Mouse (Mus musculus) lung, postnatal 10 days (tissue): ENCODE measurements around the gene Wdr83.

ENCODE experiments used
- DNase-seq: peaks from one replicate; pipeline ENCODE4 v3.0.0; 2021

Wdr83 gene

GRCm38 (mm10) chr8:85076001-85076400 is 5.1 kb downstream of the Wdr83 start:
- DNase-seq = peak; percentile 71

- DNase-seq = no peak
These were observed 6.5 kb downstream of the Wdr83 start for GRCm38 (mm10) chr8:85074617-85075016.

GRCm38 (mm10) chr8:85074167-85074566 is 6.9 kb downstream of the Wdr83 start:
- DNase-seq = no peak

- DNase-seq = no peak
These were observed 8.0 kb downstream of the Wdr83 start for GRCm38 (mm10) chr8:85073041-85073612.

GRCm38 (mm10) chr8:85072364-85072929 is 8.7 kb downstream of the Wdr83 start:
- DNase-seq = no peak

- DNase-seq = peak; percentile 96
These were observed 9.4 kb downstream of the Wdr83 start, which contains the start of gene Dhps for GRCm38 (mm10) chr8:85071514-85072281. Gene Dhps (plus strand): TSS chr8:85071757.

GRCm38 (mm10) chr8:85071041-85071440 is 10.1 kb downstream of the Wdr83 start:
- DNase-seq = no peak

- DNase-seq = no peak
These were observed 13.1 kb downstream of the Wdr83 start, which contains the start of gene Gm5741 for GRCm38 (mm10) chr8:85067982-85068381. Gene Gm5741 (minus strand): TSS chr8:85067982.

- DNase-seq = no peak
These were observed 14.0 kb downstream of the Wdr83 start for GRCm38 (mm10) chr8:85067155-85067554.

GRCm38 (mm10) chr8:85065213-85065612 is 15.9 kb downstream of the Wdr83 start:
- DNase-seq = no peak

- no peak for DNase-seq
These were observed 18.5 kb downstream of the Wdr83 start for GRCm38 (mm10) chr8:85062603-85063002.

- peak; percentile 94 for DNase-seq
These were observed 21.1 kb downstream of the Wdr83 start, which contains the start of gene Fbxw9 for GRCm38 (mm10) chr8:85059879-85060616. Gene Fbxw9 (plus strand): TSS chr8:85060055.

GRCm38 (mm10) chr8:85057367-85057766 is 23.7 kb downstream of the Wdr83 start:
- DNase-seq = no peak

GRCm38 (mm10) chr8:85043619-85044018 is 37.5 kb downstream of the Wdr83 start:
- no peak for DNase-seq

- peak; percentile 57 for DNase-seq
These were observed 43.2 kb downstream of the Wdr83 start for GRCm38 (mm10) chr8:85037681-85038531.

- DNase-seq = no peak
These were observed 43.8 kb downstream of the Wdr83 start for GRCm38 (mm10) chr8:85037366-85037680.

- DNase-seq = peak; percentile 96
These were observed 44.3 kb downstream of the Wdr83 start, which contains the start of gene Tnpo2 for GRCm38 (mm10) chr8:85036718-85037365. Gene Tnpo2 (plus strand): TSS chr8:85036915.

- DNase-seq = no peak
These were observed 44.8 kb downstream of the Wdr83 start for GRCm38 (mm10) chr8:85036381-85036717.

GRCm38 (mm10) chr8:85035728-85036310 is 45.3 kb downstream of the Wdr83 start:
- peak; percentile 49 for DNase-seq

- no peak for DNase-seq
These were observed 45.9 kb downstream of the Wdr83 start for GRCm38 (mm10) chr8:85035165-85035727.

- DNase-seq = peak; percentile 87
These were observed 46.3 kb downstream of the Wdr83 start for GRCm38 (mm10) chr8:85034764-85035163.
